Mouse (Mus musculus) stomach, postnatal 0 days (tissue): ENCODE measurements around the gene Tnnt2.

Experiments
- CTCF ChIP-seq: IDR thresholded peaks from 2 replicates; pipeline ENCODE4 v1.5.1; 2016; ENCODE audit warnings: antibody characterized with exemption, low read depth, mild to moderate bottlenecking, moderate library complexity
- EP300 ChIP-seq: optimal IDR thresholded peaks from 2 replicates; pipeline ENCODE3; 2016; ENCODE audit warnings: antibody characterized with exemption

- TF ChIP-seq CTCF (peak; percentile 81), EP300 (no peak)
Observed at GRCm38 (mm10) chr1:135847139-135847562, 11.0 kb downstream of the Tnnt2 start.
